Mouse (Mus musculus) kidney, embryonic 16.5 days (tissue): ENCODE measurements around the gene Dmp1. TPM values are rescaled to one million over a fixed set of nuclear protein-coding genes. Genes with fewer than 3 reads are reported as not detected.

Experiments
- ATAC-seq: fragments of 200-750 bp; cut with Nextera tagmentation; 2 replicates; pipeline ENCODE4 v1.8.0; 2017; ENCODE audit warnings: moderate TSS enrichment; ENCODE audit not compliant: low FRiP score, low TSS enrichment
- H3K27ac ChIP-seq: fragments of 300-500 bp; sonication (generic); 2 replicates; pipeline ENCODE4 v1.5.1; 2014; ENCODE audit warnings: low read length
- H3K27me3 ChIP-seq: fragments of 300-500 bp; sonication (generic); 2 replicates; pipeline ENCODE4 v1.6.1; 2014; ENCODE audit warnings: low read length, control low read depth, mixed read lengths; ENCODE audit not compliant: insufficient read depth
- H3K36me3 ChIP-seq: fragments of 300-500 bp; sonication (generic); 2 replicates; pipeline ENCODE4 v1.6.1; 2014; ENCODE audit warnings: low read length, control low read depth, mixed read lengths; ENCODE audit not compliant: insufficient read depth
- H3K4me1 ChIP-seq: fragments of 300-500 bp; sonication (generic); 2 replicates; pipeline ENCODE4 v1.6.1; 2014; ENCODE audit warnings: low read length, control low read depth, mixed read lengths; ENCODE audit not compliant: insufficient read depth
- H3K4me2 ChIP-seq: fragments of 300-500 bp; sonication (generic); replicated peaks from 2 replicates; pipeline ENCODE4 v1.6.1; 2014; ENCODE audit warnings: low read depth, low read length
- H3K4me3 ChIP-seq: fragments of 300-500 bp; sonication (generic); 2 replicates; pipeline ENCODE4 v1.5.1; 2014; ENCODE audit warnings: mild to moderate bottlenecking, low read length
- H3K9ac ChIP-seq: fragments of 300-500 bp; sonication (generic); replicated peaks from 2 replicates; pipeline ENCODE4 v1.6.1; 2014; ENCODE audit warnings: low read length
- H3K9me3 ChIP-seq: fragments of 300-500 bp; sonication (generic); 2 replicates; pipeline ENCODE4 v1.6.1; 2016; ENCODE audit warnings: low read length, control low read depth
- WGBS: fragments of 180-500 bp; shearing (Covaris S2); extraction: QIAGEN DNeasy Blood & Tissue Kit; methylation state at CpG from one replicate; pipeline ENCODE4 v1.1.7; 2014; 5-methylcytosine and 5-hydroxymethylcytosine counted together
- polyA plus RNA-seq: library from polyadenylated mRNA; unstranded; fragments of >200 nt; fragmentation: Nextera tagmentation; extraction: Ambion mirVana; gene quantifications from 2 replicates; pipeline ENCODE4 v1.2.1, GENCODE M21; 2015

Dmp1 gene
- polyA plus RNA-seq, 1 experiment from 2014 or later: 0.20 TPM

- Histone ChIP-seq H3K9me3 (no peaks in the 10 kb centered on the region), H3K27me3 (no peaks in the 10 kb centered on the region), H3K4me1 (no peaks in the 10 kb centered on the region), H3K4me3 (no peak overlapping the region), H3K36me3 (no peaks in the 10 kb centered on the region), H3K4me2 (no peak overlapping the region), H3K9ac (no peak overlapping the region), H3K27ac (no peak overlapping the region)
- ATAC-seq: no peak
- 89% methylated on average over 5 of the region's 5 CpGs for WGBS
Observed at GRCm38 (mm10) chr5:104251811-104252210, 49.4 kb downstream of the Dmp1 start.

- Histone ChIP-seq H3K27ac (no peak overlapping the region), H3K4me1 (no peaks in the 10 kb centered on the region), H3K36me3 (no peaks in the 10 kb centered on the region), H3K9me3 (no peaks in the 10 kb centered on the region), H3K4me3 (no peak overlapping the region), H3K4me2 (no peak overlapping the region), H3K9ac (no peak overlapping the region), H3K27me3 (no peaks in the 10 kb centered on the region)
- ATAC-seq: no peak
- WGBS: 63% methylated on average over 3 of the region's 3 CpGs
Observed at GRCm38 (mm10) chr5:104256585-104256984, 54.2 kb downstream of the Dmp1 start.

- no peak overlapping the region for H3K4me3 ChIP-seq
- H3K4me1 ChIP-seq: no peaks in the 10 kb centered on the region
- no peak overlapping the region for H3K9ac ChIP-seq
- no peak overlapping the region for H3K27ac ChIP-seq
- no peak overlapping the region for H3K4me2 ChIP-seq
- H3K27me3 ChIP-seq: no peaks in the 10 kb centered on the region
- H3K9me3 ChIP-seq: no peaks in the 10 kb centered on the region
- ATAC-seq: no peak
- no peaks in the 10 kb centered on the region for H3K36me3 ChIP-seq
- WGBS: 83% methylated on average over 4 of the region's 4 CpGs
Observed at GRCm38 (mm10) chr5:104261908-104262461, 59.6 kb downstream of the Dmp1 start.

GRCm38 (mm10) chr5:104263014-104263776 is 60.8 kb downstream of the Dmp1 start:
- Histone ChIP-seq H3K4me2 (no peak overlapping the region), H3K4me1 (no peaks in the 10 kb centered on the region), H3K27me3 (no peaks in the 10 kb centered on the region), H3K9ac (no peak overlapping the region), H3K36me3 (no peaks in the 10 kb centered on the region), H3K27ac (no peak overlapping the region), H3K9me3 (no peaks in the 10 kb centered on the region), H3K4me3 (no peak overlapping the region)
- no peak for ATAC-seq
- 82% methylated on average over 13 of the region's 13 CpGs for WGBS

Other genes starting within 250 kb of the Dmp1 start
- 0.18 and 0.20 TPM in 2 replicates for gene Hsd17b13, start 225.2 kb upstream of the Dmp1 start, polyA plus RNA-seq
- gene Hsd17b11, start 180.7 kb upstream of the Dmp1 start, polyA plus RNA-seq: 6.2 and 7.9 TPM in 2 replicates
- 62.2 and 62.3 TPM in 2 replicates for gene Nudt9, start 156.3 kb upstream of the Dmp1 start, polyA plus RNA-seq
- not detected in 2 replicates for gene Gm17660, start 125.0 kb upstream of the Dmp1 start, polyA plus RNA-seq
- 56.7 and 79.2 TPM in 2 replicates for gene Sparcl1, start 88.9 kb upstream of the Dmp1 start, polyA plus RNA-seq
- not detected in 2 replicates for gene Dspp, start 31.9 kb upstream of the Dmp1 start, polyA plus RNA-seq
- 0.32 and 1.1 TPM in 2 replicates for gene Ibsp, start 96.6 kb downstream of the Dmp1 start, polyA plus RNA-seq
- not detected in 2 replicates for gene Mepe, start 122.7 kb downstream of the Dmp1 start, polyA plus RNA-seq
- 167 and 243 TPM in 2 replicates for gene Spp1, start 232.5 kb downstream of the Dmp1 start, polyA plus RNA-seq